Mouse (Mus musculus) kidney, postnatal 14 days (tissue): Measurements from ENCODE around the gene A3galt2.
A peak's percentile ranks its signal among the peaks of the same experiment; 100 is the strongest.

Experiments
- DNase-seq: peaks from one replicate; pipeline ENCODE4 v3.0.0; 2022; ENCODE audit warnings: mixed read lengths

Gene A3galt2

DNA sequence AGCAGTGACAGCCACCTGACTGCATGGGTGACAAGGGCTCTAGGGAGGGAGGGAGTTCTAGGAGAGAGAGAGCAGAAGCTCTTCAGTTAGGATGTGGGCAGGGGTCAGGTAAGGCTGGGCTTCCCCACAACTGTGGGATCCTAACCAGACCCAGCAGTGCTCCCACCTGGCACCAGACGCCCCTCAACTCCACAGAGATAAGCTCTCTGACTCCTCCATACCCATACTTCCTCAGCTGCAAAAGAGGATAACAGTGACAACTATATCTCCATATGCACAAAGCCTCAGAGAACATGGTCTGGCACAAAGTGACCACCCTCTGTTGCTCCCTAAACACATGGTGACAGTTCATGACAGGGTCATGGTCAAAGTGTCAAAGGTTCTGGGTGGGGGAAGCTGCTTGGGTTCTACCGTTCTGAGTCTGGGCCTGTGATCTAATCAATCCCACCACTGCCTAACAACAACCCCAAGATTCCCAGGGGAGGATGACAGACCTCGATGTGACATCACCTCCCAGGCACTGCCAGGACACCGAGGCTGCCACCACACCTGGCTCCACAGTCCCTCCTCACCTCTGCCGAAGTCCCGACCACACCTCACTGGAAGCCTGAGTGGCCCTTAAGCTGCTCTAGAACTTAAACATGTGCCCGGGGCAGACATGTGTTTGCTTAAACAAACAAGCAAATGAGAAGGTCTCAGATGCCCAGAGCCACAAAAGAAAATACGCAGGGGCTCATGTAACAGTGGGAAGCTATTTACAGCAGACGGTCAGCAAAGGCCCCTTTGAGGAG, 46.7 kb downstream of the A3galt2 start:
- DNase-seq: no peak

DNA sequence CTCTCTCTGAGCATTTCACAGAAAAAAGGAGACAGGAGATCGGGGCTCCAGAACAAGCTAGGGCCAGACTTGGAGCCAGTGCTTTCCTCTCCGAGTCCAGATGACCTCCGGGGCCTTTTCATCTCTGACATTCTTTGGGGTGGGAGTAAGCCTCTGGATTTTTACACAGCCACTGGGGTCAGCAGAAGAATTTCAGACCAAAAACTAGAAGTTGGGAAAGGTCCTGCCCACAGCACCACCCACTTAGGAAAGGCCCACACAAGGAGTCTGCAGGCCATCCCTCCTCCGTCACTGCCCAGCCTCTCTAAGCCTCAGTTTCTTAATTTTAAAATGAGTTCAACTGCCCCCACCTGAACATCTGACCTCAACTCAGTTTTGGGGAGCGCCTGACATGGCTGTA, 48.4 kb downstream of the A3galt2 start:
- peak; percentile 59 for DNase-seq

- no peak for DNase-seq
These were observed 49.4 kb downstream of the A3galt2 start for GRCm38 (mm10) chr4:128804426-128805149.

DNA sequence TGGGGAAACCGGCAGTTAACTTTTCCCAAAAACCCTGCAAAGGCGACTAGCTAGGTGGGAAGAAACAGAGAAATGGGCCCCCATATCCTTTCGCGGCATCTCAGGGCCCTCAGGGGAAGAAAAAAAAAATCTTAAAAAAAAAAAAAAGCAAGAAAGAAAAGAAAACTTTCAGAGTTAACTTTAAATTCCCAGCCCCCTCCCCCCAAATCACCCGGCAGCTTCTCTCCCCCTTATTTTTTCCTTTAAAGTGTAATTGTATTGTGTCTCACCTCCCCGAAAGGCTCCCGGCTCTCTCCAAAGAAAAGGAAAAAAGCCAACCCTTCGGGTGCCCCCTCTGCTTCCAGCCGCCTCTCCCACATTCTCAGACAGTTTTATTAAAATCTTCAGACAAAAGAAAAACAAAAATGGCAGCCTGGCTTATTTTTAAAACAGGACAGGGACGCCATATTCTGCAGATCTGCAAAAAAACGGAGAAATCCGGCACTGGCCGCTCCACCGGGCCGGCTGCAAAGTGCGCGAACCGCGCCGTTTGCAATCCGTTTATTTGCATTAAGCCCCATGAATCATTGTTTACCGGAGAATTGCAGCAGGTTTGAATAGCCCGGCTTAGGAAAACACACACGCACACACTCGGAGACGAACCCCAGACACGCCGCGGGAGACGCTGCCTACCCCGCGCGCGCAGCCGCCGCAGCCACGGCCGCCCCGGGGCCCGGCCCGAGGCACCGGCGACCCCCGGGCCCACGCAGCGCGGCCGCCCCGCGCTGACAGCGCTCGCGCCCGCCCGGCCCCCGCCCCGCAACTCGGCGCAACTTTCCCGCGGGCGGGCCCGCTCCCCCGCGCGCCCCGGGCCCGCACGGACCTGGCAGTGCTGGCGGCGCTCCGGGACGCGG, 50.2 kb downstream of the A3galt2 start:
- DNase-seq: peak; percentile 55

DNA sequence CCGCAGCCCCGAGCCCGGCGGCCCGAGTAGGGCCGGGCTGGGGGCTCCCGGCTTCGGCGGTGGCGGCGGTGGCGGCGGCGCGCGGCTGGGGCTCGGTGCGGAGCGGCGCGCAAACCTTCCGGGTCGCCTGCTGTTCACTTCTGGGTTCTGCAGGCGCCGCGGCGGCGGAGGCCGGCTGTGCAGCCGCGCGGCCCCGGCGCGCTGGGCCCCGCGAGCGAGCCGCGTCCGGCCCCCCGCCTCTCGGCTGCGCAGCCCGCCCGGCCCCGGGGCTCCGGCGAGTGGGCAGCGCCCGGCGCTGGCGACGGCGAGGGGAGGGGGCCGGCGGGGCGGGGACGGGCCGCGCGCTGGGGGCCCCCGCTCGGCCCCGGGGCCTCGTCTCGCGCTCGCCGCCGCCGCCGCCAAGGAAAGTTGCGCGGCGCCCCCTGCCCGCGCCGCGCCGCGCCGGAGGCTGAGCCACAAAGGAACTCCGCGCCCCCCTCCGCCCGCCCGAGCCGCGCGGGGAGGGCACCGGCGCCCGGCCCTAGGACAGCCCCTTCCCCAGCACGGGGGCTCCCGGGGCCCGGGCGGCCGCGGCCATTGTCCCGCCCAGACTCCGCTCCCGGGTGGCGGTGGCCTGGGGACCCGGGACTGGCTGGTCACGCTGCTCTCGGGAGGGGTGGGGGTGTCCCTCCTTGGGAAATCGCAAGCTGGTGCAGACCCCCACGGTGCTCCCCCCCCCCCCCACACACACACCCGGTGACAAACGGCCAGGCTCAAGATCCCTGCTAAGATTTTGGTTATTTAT, 51.1 kb downstream of the A3galt2 start, which contains the start of gene Zfp362:
Zfp362 (minus strand) TSS at position 3 of the 784 bp plus-strand sequence.
- DNase-seq: peak; percentile 76

GRCm38 (mm10) chr4:128806827-128807179, 51.6 kb downstream of the A3galt2 start:
- peak; percentile 78 for DNase-seq

DNA sequence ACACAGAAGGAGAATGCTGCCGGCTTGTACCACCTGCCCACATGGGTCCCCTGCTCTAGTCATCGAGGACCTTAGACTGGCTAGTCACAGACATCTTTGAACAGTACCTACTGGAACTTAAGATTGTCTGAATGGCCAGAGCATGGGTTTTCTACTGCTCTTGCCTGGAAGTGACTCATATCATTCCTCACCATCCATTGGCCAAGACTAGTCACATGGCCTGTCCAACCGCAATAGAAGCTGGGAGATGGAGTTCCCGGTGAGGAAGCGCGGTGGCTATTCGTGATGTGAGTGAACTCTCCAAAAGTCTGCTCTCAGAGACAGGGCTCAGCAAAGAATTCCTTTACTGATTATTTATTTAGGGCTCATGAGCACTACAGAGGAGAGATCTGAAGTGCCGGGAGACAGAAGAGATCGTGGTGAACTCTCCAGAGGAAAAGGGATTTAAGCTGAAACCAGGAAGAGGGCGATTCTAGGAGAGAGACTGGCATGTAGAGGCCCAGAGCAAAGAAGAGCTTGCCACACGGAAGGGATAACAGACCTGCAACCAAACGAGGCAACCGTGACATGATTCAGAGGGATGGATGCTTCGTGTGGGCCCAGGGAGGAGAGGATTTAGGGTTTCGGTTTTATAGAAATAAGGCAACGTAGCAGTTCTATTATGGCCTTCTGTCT, 56.4 kb downstream of the A3galt2 start:
- DNase-seq: peak; percentile 89

- DNase-seq: no peak
These were observed 61.8 kb downstream of the A3galt2 start for GRCm38 (mm10) chr4:128817011-128817410.
